Mouse (Mus musculus) intestine, embryonic 16.5 days (tissue): ENCODE data around the gene Olfr117. TPM values are rescaled to one million over a fixed set of nuclear protein-coding genes. Genes with fewer than 3 reads are reported as not detected.
"Not testable (repeated sequence)": the region's sequence is repeated elsewhere in the genome, so short reads cannot be mapped to it uniquely, and the experiment has no call there.

Experiments
- ATAC-seq: fragments of 200-750 bp; cut with Nextera tagmentation; 2 replicates; pipeline ENCODE4 v1.8.0; 2017; ENCODE audit warnings: moderate TSS enrichment, moderate library complexity
- H3K27ac ChIP-seq: fragments of 300-500 bp; sonication (generic); 2 replicates; pipeline ENCODE4 v1.5.1; 2014; ENCODE audit warnings: mild to moderate bottlenecking, low read length
- H3K27me3 ChIP-seq: fragments of 300-500 bp; sonication (generic); replicated peaks from 2 replicates; pipeline ENCODE4 v1.6.1; 2014; ENCODE audit warnings: low read length, control low read depth, mixed read lengths; ENCODE audit not compliant: control insufficient read depth, insufficient read depth
- H3K36me3 ChIP-seq: fragments of 300-500 bp; sonication (generic); 2 replicates; pipeline ENCODE4 v1.6.1; 2014; ENCODE audit warnings: low read length, control low read depth; ENCODE audit not compliant: control insufficient read depth, insufficient read depth
- H3K4me1 ChIP-seq: fragments of 300-500 bp; sonication (generic); 2 replicates; pipeline ENCODE4 v1.6.1; 2014; ENCODE audit warnings: low read length, control low read depth, mixed read lengths; ENCODE audit not compliant: control insufficient read depth, insufficient read depth
- H3K4me2 ChIP-seq: fragments of 300-500 bp; sonication (generic); 2 replicates; pipeline ENCODE4 v1.6.1; 2014; ENCODE audit warnings: low read depth, low read length, control low read depth
- H3K4me3 ChIP-seq: fragments of 300-500 bp; sonication (generic); 2 replicates; pipeline ENCODE4 v1.5.1; 2014; ENCODE audit warnings: mild to moderate bottlenecking, low read length
- H3K9ac ChIP-seq: fragments of 300-500 bp; sonication (generic); 2 replicates; pipeline ENCODE4 v1.6.1; 2014; ENCODE audit warnings: low read depth, low read length
- H3K9me3 ChIP-seq: fragments of 300-500 bp; sonication (generic); 2 replicates; pipeline ENCODE4 v1.6.1; 2016; ENCODE audit warnings: low read length, control low read depth; ENCODE audit not compliant: control insufficient read depth
- WGBS: fragments of 180-500 bp; shearing (Covaris S2); extraction: QIAGEN DNeasy Blood & Tissue Kit; methylation state at CpG from one replicate; pipeline ENCODE4 v1.1.7; 2014; 5-methylcytosine and 5-hydroxymethylcytosine counted together
- polyA plus RNA-seq: library from polyadenylated mRNA; unstranded; fragments of >200 nt; fragmentation: Nextera tagmentation; extraction: Ambion mirVana; gene quantifications from 2 replicates; pipeline ENCODE4 v1.2.1, GENCODE M21; 2015

The Olfr117 gene
- not detected in 2 replicates for polyA plus RNA-seq

DNA sequence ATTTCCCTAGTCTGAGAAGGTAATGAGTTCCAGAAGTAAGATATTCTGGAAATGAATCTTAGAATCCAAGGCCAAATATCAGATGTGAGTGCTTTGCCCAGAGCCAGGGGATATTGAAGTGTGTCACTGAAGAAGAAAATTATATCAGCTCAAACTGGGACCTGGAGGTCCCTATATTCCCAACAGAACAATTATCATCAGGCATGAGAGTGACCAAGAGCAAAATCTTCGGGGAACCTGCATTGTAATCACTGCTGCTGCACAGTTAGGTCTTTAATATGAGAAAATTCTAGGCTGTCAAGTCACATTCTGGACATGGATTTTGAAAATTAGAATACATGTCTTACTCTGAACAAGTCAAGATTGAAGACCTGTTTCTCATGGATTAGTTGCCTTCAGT is at the start of gene Olfr117:
Gene Olfr117, minus strand, starts transcription at position 101 of the 400 bp plus-strand sequence.
- no peaks in the 10 kb centered on the region for H3K4me1 ChIP-seq
- no peak within 1 kb of the TSS for H3K27ac ChIP-seq
- H3K27me3 ChIP-seq, result no peaks in the 10 kb centered on the region
- no peaks in the 10 kb centered on the region for H3K36me3 ChIP-seq
- ATAC-seq, result no peak
- no peaks in the 10 kb centered on the region for H3K9me3 ChIP-seq
- WGBS, result 65% methylated on average over 1 of the region's 1 CpGs
- no peak within 1 kb of the TSS for H3K4me3 ChIP-seq
- no peak within 1 kb of the TSS for H3K4me2 ChIP-seq
- no peak within 1 kb of the TSS for H3K9ac ChIP-seq

- H3K4me3 ChIP-seq, H3K4me2 ChIP-seq, H3K27ac ChIP-seq, H3K9me3 ChIP-seq, H3K9ac ChIP-seq, H3K36me3 ChIP-seq, ATAC-seq, H3K27me3 ChIP-seq, H3K4me1 ChIP-seq: not testable (repeated sequence)
- 65% methylated on average over 1 of the region's 1 CpGs for WGBS
Measured at GRCm38 (mm10) chr17:37696264-37696663, 32.7 kb upstream of the Olfr117 start, which contains the start of gene Olfr119. Olfr119 (plus strand) TSS chr17:37696564.

- H3K4me2 ChIP-seq, result no peak within 1 kb of the TSS
- H3K27me3 ChIP-seq, result no peaks in the 10 kb centered on the region
- no peak for ATAC-seq
- 57% methylated on average over 2 of the region's 2 CpGs for WGBS
- no peaks in the 10 kb centered on the region for H3K9me3 ChIP-seq
- no peak within 1 kb of the TSS for H3K4me3 ChIP-seq
- no peak within 1 kb of the TSS for H3K27ac ChIP-seq
- no peaks in the 10 kb centered on the region for H3K36me3 ChIP-seq
- H3K4me1 ChIP-seq, result no peaks in the 10 kb centered on the region
- no peak within 1 kb of the TSS for H3K9ac ChIP-seq
Measured at GRCm38 (mm10) chr17:37666688-37667087, 3.1 kb upstream of the Olfr117 start, which contains the start of gene Olfr118. Olfr118 (plus strand) TSS chr17:37666988.

DNA sequence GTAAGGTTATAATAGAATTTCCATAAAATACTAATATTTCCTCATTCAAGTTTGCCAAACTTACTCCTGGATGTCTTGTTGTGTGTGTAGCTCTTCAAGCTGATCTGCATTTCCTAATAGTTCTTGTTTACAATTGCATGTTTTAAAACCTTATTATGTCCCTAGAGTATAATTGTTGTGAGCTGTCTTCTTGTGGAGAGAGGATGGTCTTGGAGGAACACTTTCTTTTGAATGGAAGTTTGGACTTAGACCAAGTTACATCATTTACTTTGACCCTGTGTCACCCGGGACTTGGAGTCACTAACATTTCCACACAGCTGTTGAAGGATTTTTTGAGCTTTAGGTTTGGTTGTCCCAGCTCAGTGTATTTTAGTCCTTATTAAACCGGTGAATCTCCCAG is 36.6 kb downstream of the Olfr117 start, which contains the start of the genes Olfr115 and Olfr116:
Gene Olfr115, minus strand, starts transcription at position 101 of the 400 bp plus-strand sequence.
Gene Olfr116, minus strand, starts transcription at position 191 of the 400 bp plus-strand sequence.
- Histone ChIP-seq H3K36me3 (no peaks in the 10 kb centered on the region), H3K27me3 (no peaks in the 10 kb centered on the region), H3K4me1 (no peaks in the 10 kb centered on the region), H3K4me2 (no peak within 1 kb of the TSS), H3K9ac (no peak within 1 kb of the TSS), H3K27ac (no peak within 1 kb of the TSS), H3K4me3 (no peak within 1 kb of the TSS), H3K9me3 (no peaks in the 10 kb centered on the region)
- 78% methylated on average over 2 of the region's 2 CpGs for WGBS
- no peak for ATAC-seq

Other genes starting within 250 kb of the Olfr117 start
- not detected in 2 replicates for gene Olfr108, start 218.3 kb downstream of the Olfr117 start, polyA plus RNA-seq
- gene Olfr109, start 204.9 kb downstream of the Olfr117 start, polyA plus RNA-seq, result not detected in 2 replicates
- 0.10 TPM in 1 of 2 replicates, not detected in the other for gene H2-M2, start 180.2 kb downstream of the Olfr117 start, polyA plus RNA-seq
- not detected in 2 replicates for gene Olfr110, start 171.3 kb downstream of the Olfr117 start, polyA plus RNA-seq
- not detected in 2 replicates for gene Olfr111, start 155.8 kb downstream of the Olfr117 start, polyA plus RNA-seq
- gene Olfr112, start 94.3 kb downstream of the Olfr117 start, polyA plus RNA-seq, result not detected in 2 replicates
- not detected in 2 replicates for gene Olfr113, start 86.1 kb downstream of the Olfr117 start, polyA plus RNA-seq
- not detected in 2 replicates for gene Olfr114, start 71.0 kb downstream of the Olfr117 start, polyA plus RNA-seq
- gene Olfr115, start 36.7 kb downstream of the Olfr117 start, polyA plus RNA-seq, result not detected in 2 replicates
- gene Olfr116, start 36.6 kb downstream of the Olfr117 start, polyA plus RNA-seq, result not detected in 2 replicates
- not detected in 2 replicates for gene Olfr118, start 3.2 kb upstream of the Olfr117 start, polyA plus RNA-seq
- gene Olfr119, start 32.8 kb upstream of the Olfr117 start, polyA plus RNA-seq, result not detected in 2 replicates
- not detected in 2 replicates for gene Olfr120, start 58.0 kb upstream of the Olfr117 start, polyA plus RNA-seq
- gene Olfr121, start 85.1 kb upstream of the Olfr117 start, polyA plus RNA-seq, result not detected in 2 replicates
- not detected in 2 replicates for gene Olfr122, start 104.8 kb upstream of the Olfr117 start, polyA plus RNA-seq
- not detected in 2 replicates for gene Olfr123, start 129.7 kb upstream of the Olfr117 start, polyA plus RNA-seq
- gene Olfr124, start 136.1 kb upstream of the Olfr117 start, polyA plus RNA-seq, result not detected in 2 replicates
- not detected in 2 replicates for gene Olfr125, start 169.2 kb upstream of the Olfr117 start, polyA plus RNA-seq
- not detected in 2 replicates for gene Olfr126, start 183.7 kb upstream of the Olfr117 start, polyA plus RNA-seq
- gene Olfr127, start 236.7 kb upstream of the Olfr117 start, polyA plus RNA-seq, result not detected in 2 replicates